Mouse (Mus musculus): ENCODE measurements at regions not wholly inside any gene's neighbourhood (a gene's known extent, or its start where the extent isn't known, plus 50 kb on each side); places are given as distances from the start of the nearest gene placed in this dataset.

GRCm38 (mm10) chr8:8292577-8293247 lies 368.3 kb downstream of the Efnb2 start:
- H3K4me1 ChIP-seq (replicated peaks; ENCODE audit: control insufficient read depth in 2 of 2, insufficient read depth in 2 of 2, low read length in 1 of 2), result no peaks in the 10 kb centered on the region
- H3K27ac ChIP-seq, result no peak overlapping the region
- TF ChIP-seq EP300 (IDR thresholded peaks at IDR 0.05; ENCODE audit: low read depth) (no peak), CTCF (IDR thresholded peaks at IDR 0.05; ENCODE audit: low read depth) (no peak)
- H3K9ac ChIP-seq (replicated peaks), result no peak overlapping the region
- ATAC-seq (ENCODE audit: insufficient read depth), result no peak
- no peak for DNase-seq (ENCODE audit: low read depth in 3 of 3, low spot score in 3 of 3)
- no peaks in the 10 kb centered on the region for H3K9me3 ChIP-seq (ENCODE audit: control insufficient read depth, low read length)
- H3K27me3 ChIP-seq (ENCODE audit: control insufficient read depth, insufficient read depth, low read length), result no peaks in the 10 kb centered on the region
- WGBS (ENCODE audit: insufficient replicate concordance), result 51% methylated on average over 6 of the region's 6 CpGs
- H3K4me3 ChIP-seq (ENCODE audit: insufficient read depth in 1 of 2, low read depth in 2 of 2, low read length in 2 of 2), result no peak overlapping the region
- no peak overlapping the region for H3K4me2 ChIP-seq (ENCODE audit: low read depth)
- H3K36me3 ChIP-seq (replicated peaks; ENCODE audit: control insufficient read depth, insufficient read depth, low read depth), result no peaks in the 10 kb centered on the region

GRCm38 (mm10) chr8:8285876-8286275 lies 375.2 kb downstream of the Efnb2 start:
- no peak for TF ChIP-seq CTCF (IDR thresholded peaks at IDR 0.05; ENCODE audit: low read depth)
- no peak for TF ChIP-seq EP300 (IDR thresholded peaks at IDR 0.05; ENCODE audit: low read depth)
- no peak overlapping the region for H3K4me2 ChIP-seq (ENCODE audit: low read depth)
- no peak for DNase-seq (ENCODE audit: low read depth in 3 of 3, low spot score in 3 of 3)
- H3K36me3 ChIP-seq (replicated peaks; ENCODE audit: control insufficient read depth, insufficient read depth, low read depth), result no peaks in the 10 kb centered on the region
- no peak overlapping the region for H3K9ac ChIP-seq (replicated peaks)
- no peak overlapping the region for H3K27ac ChIP-seq
- WGBS (ENCODE audit: insufficient replicate concordance), result 51% methylated on average over 4 of the region's 4 CpGs
- H3K4me3 ChIP-seq (ENCODE audit: insufficient read depth in 1 of 2, low read depth in 2 of 2, low read length in 2 of 2), result no peak overlapping the region
- no peak for ATAC-seq (ENCODE audit: insufficient read depth)
- H3K9me3 ChIP-seq (ENCODE audit: control insufficient read depth, low read length), result no peaks in the 10 kb centered on the region
- H3K4me1 ChIP-seq (replicated peaks; ENCODE audit: control insufficient read depth in 2 of 2, insufficient read depth in 2 of 2, low read length in 1 of 2), result no peaks in the 10 kb centered on the region
- H3K27me3 ChIP-seq (ENCODE audit: control insufficient read depth, insufficient read depth, low read length), result no peaks in the 10 kb centered on the region

- Histone ChIP-seq H3K4me1 (replicated peaks; ENCODE audit: control insufficient read depth in 2 of 2, insufficient read depth in 2 of 2, low read length in 1 of 2) (no peaks in the 10 kb centered on the region), H3K27me3 (ENCODE audit: control insufficient read depth, insufficient read depth, low read length) (no peaks in the 10 kb centered on the region), H3K9ac (replicated peaks) (no peak overlapping the region), H3K27ac (no peak overlapping the region), H3K4me2 (ENCODE audit: low read depth) (no peak overlapping the region), H3K4me3 (ENCODE audit: insufficient read depth in 1 of 2, low read depth in 2 of 2, low read length in 2 of 2) (no peak overlapping the region), H3K9me3 (ENCODE audit: control insufficient read depth, low read length) (no peaks in the 10 kb centered on the region), H3K36me3 (replicated peaks; ENCODE audit: control insufficient read depth, insufficient read depth, low read depth) (no peaks in the 10 kb centered on the region)
- no peak for TF ChIP-seq EP300 (IDR thresholded peaks at IDR 0.05; ENCODE audit: low read depth)
- ATAC-seq (ENCODE audit: insufficient read depth), result no peak
- DNase-seq (ENCODE audit: low read depth in 3 of 3, low spot score in 3 of 3), result no peak
- 55% methylated on average over 1 of the region's 1 CpGs for WGBS (ENCODE audit: insufficient replicate concordance)
Observed at GRCm38 (mm10) chr8:8274987-8275386, 386.1 kb downstream of the Efnb2 start.

- WGBS (ENCODE audit: insufficient replicate concordance), result 51% methylated on average over 3 of the region's 3 CpGs
Observed at GRCm38 (mm10) chr8:8274211-8274641, 386.8 kb downstream of the Efnb2 start.

GRCm38 (mm10) chr8:8258855-8259254 lies 402.2 kb downstream of the Efnb2 start:
- ATAC-seq (ENCODE audit: insufficient read depth), result no peak
- TF ChIP-seq EP300 (IDR thresholded peaks at IDR 0.05; ENCODE audit: low read depth), result no peak
- no peak for TF ChIP-seq CTCF (IDR thresholded peaks at IDR 0.05; ENCODE audit: low read depth)
- Histone ChIP-seq H3K4me1 (replicated peaks; ENCODE audit: control insufficient read depth in 2 of 2, insufficient read depth in 2 of 2, low read length in 1 of 2) (no peaks in the 10 kb centered on the region), H3K4me3 (ENCODE audit: insufficient read depth in 1 of 2, low read depth in 2 of 2, low read length in 2 of 2) (no peak overlapping the region), H3K36me3 (replicated peaks; ENCODE audit: control insufficient read depth, insufficient read depth, low read depth) (no peaks in the 10 kb centered on the region), H3K9ac (replicated peaks) (no peak overlapping the region), H3K4me2 (ENCODE audit: low read depth) (no peak overlapping the region), H3K27ac (no peak overlapping the region), H3K27me3 (ENCODE audit: control insufficient read depth, insufficient read depth, low read length) (no peaks in the 10 kb centered on the region), H3K9me3 (ENCODE audit: control insufficient read depth, low read length) (no peaks in the 10 kb centered on the region)
- DNase-seq (ENCODE audit: low read depth in 3 of 3, low spot score in 3 of 3), result no peak
- 57% methylated on average over 7 of the region's 7 CpGs for WGBS (ENCODE audit: insufficient replicate concordance)

More at GRCm38 (mm10) chr8:8274211-8274641, 386.8 kb downstream of the Efnb2 start:
- Histone ChIP-seq H3K27ac (no peak overlapping the region), H3K4me2 (ENCODE audit: low read depth) (no peak overlapping the region), H3K4me3 (ENCODE audit: insufficient read depth in 1 of 2, low read depth in 2 of 2, low read length in 2 of 2) (no peak overlapping the region), H3K36me3 (replicated peaks; ENCODE audit: control insufficient read depth, insufficient read depth, low read depth) (no peaks in the 10 kb centered on the region), H3K4me1 (replicated peaks; ENCODE audit: control insufficient read depth in 2 of 2, insufficient read depth in 2 of 2, low read length in 1 of 2) (no peaks in the 10 kb centered on the region), H3K27me3 (ENCODE audit: control insufficient read depth, insufficient read depth, low read length) (no peaks in the 10 kb centered on the region), H3K9ac (replicated peaks) (no peak overlapping the region), H3K9me3 (ENCODE audit: control insufficient read depth, low read length) (no peaks in the 10 kb centered on the region)
- no peak for DNase-seq (ENCODE audit: low read depth in 3 of 3, low spot score in 3 of 3)
- no peak for TF ChIP-seq CTCF (IDR thresholded peaks at IDR 0.05; ENCODE audit: low read depth)
- no peak for TF ChIP-seq EP300 (IDR thresholded peaks at IDR 0.05; ENCODE audit: low read depth)
- ATAC-seq (ENCODE audit: insufficient read depth), result no peak

All from liver, embryonic 14.5 days (tissue).